Mouse (Mus musculus): ENCODE results near the gene Chdh.

DNA sequence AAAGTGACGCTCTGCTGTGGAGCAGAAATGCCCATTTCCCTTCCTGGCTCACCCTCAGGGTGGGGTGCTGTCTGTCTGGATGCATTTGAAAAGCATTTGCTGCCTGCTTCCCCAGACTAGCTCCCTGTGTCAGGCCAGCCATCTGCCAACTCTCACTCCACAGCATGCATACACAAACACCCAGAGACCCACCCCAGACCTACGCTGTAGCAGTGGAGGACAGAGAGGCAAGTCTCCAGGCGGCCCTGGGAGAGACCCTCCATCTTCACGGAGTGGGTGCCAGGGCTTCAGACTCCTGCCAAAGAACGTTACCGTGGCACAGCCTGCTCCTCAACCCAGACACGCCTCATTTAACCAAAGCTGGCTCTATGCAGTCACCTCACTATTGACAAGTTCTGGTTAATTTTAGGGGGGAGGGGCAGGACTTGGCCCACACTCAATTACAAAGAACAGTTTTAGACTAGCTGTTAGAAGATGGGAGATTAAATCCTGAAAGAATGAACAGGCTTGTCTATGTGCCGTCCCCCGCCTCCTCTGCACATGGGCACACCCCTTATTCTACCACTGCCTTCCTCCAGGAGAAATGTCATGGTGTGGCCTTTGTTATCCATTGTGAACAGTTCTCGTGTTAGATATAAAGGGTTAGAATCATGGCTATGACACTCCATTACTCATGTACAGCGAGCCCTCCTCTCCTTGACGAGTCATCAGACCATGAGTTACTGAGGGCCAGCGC, 47.4 kb downstream of the Chdh start:
- no peak for TF ChIP-seq GATA1 (IDR thresholded peaks at IDR 0.05; ENCODE audit: low read length)
- no peak for TF ChIP-seq TAL1 (IDR thresholded peaks at IDR 0.05; ENCODE audit: low read length)

All from erythroblast, embryonic 14.5 days (primary cell).